Mouse (Mus musculus): Measurements from ENCODE around the gene Pdcl.

GRCm38 (mm10) chr2:37370651-37371050 is 11.5 kb upstream of the Pdcl start:
- TF ChIP-seq CTCF (conservative IDR thresholded peaks at IDR 0.05; ENCODE audit: low read length): no peak
- no peak for TF ChIP-seq NANOG (IDR thresholded peaks at IDR 0.05; ENCODE audit: borderline replicate concordance, low read length)

All from E14TG2a.4 (cell line).